Mouse (Mus musculus): Measurements from ENCODE around the gene Cdk9.
A peak's percentile ranks its signal among the peaks of the same experiment; 100 is the strongest.

Gene Cdk9

DNA sequence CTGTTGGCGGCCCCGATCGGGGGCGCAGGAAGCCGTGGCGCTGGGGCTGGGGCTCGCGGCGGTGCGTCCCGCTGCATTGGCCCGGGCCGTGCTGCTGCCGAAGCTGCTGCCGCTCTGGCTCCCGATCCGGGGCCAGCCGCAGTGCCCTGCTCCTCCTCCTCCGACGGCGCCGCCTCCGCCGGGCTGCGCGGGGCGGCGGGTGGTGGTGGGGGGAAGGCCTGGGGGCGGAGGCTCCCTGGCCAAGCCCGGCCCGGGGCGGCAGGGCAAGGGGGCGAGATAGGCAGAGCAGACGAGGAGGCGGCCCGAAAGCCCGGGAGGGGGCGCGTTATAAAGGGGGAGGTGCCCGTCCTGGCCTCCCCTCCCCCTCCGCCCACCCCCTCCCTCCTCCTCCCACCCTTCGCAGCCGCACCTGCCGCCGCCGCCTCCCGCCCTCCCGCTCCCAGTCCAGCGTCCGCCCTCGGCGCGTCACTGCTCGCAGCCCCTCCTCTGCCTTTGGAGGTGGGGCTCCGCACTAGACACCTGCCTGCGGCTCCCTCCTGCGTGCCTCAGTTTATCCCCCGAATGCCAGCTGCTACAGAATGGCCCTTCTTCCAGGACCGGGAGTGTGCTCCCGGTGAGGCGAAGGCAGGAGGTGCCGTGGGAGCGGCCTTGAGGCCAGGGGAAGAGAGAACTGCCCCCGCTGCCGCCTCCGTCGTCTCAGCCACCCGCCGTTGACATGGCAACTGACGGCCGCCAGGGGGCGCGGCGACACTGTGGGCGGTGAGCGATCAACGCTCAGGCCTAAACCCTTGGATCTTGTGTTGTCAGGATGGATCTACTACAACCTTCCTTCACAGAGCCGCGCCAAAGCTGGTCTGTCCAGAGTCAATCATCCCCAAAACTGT is at the start of gene Cdk9:
Cdk9 (minus strand) TSS at position 143 of the 884 bp plus-strand sequence.
- DNase-seq (ENCODE audit: low read depth) = peak; percentile 92

DNA sequence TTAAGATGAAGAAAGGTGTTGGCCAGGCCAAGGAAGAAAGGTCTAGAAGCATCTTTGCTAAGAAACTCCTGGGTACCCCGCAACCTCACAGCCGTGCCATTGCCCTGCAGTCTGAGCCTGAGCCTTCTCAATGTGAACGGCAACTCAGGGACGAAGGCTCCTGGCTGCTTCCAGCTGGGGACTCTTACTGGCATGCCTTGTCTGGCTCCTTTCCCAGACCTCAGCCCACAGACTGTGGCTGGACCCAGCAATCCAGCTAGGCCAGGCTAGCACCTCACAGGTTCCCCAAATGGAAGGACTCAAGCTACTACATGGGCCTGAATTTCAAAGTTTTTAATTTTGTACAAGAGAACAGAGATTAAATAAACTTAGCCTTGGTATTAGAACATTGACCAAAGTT is 49.0 kb upstream of the Cdk9 start:
- no peak for DNase-seq (ENCODE audit: low read depth)

DNA sequence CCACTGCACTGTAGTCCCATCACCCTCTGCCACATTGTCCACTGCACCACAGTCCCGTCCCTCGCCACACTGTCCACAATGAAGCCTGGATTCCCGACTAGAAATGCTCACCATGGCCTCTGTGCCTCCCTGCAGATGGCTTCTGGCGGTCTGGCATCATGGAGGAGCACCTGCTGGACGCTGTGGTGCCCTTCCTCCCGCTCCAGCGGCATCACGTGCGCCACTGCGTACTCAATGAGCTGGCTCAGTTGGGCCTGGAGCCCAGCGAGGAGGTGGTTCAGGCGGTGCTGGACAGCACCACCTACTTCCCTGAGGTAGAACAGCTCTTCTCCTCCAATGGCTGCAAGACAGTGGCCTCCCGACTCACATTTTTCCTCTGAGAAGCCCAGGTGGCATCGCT is 48.5 kb upstream of the Cdk9 start:
- no peak for DNase-seq (ENCODE audit: low read depth)

DNA sequence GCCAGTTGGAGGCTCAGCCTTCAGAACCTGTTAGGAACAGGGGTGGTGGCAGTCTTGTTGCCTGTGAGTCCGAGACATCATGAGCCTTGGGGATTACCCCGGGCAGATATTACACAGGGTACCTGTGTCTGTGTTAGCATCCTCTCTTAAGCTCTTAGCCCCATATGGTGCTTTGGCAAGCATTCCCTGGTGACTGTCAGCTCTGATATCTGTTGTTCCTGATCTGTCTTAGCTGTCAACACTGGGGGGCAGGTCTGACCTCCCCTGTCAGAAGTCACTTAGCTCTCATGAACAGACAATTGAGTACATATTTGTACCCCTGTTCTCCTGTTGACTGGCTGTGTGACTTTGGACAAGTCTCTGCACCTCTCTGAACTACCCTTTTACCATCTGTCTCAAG is 46.1 kb upstream of the Cdk9 start:
- no peak for DNase-seq (ENCODE audit: low read depth)

DNA sequence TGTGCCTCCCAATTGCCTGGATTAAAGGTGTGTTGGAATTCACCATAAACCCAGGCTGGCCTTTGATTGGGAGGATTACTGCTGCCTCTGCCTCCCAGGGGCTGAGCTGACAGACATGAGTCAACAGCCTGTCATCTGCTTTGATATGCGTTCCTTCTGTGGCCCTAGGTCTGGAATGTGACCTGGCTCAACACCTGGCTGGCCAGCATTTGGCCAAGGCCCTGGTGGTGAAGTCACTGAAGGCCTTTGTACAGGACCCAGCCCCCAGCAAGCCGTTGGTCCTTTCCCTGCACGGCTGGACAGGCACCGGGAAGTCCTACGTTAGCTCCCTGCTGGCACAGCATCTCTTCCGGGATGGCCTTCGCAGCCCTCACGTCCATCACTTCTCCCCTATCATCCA is 45.6 kb upstream of the Cdk9 start:
- no peak for DNase-seq (ENCODE audit: low read depth)

DNA sequence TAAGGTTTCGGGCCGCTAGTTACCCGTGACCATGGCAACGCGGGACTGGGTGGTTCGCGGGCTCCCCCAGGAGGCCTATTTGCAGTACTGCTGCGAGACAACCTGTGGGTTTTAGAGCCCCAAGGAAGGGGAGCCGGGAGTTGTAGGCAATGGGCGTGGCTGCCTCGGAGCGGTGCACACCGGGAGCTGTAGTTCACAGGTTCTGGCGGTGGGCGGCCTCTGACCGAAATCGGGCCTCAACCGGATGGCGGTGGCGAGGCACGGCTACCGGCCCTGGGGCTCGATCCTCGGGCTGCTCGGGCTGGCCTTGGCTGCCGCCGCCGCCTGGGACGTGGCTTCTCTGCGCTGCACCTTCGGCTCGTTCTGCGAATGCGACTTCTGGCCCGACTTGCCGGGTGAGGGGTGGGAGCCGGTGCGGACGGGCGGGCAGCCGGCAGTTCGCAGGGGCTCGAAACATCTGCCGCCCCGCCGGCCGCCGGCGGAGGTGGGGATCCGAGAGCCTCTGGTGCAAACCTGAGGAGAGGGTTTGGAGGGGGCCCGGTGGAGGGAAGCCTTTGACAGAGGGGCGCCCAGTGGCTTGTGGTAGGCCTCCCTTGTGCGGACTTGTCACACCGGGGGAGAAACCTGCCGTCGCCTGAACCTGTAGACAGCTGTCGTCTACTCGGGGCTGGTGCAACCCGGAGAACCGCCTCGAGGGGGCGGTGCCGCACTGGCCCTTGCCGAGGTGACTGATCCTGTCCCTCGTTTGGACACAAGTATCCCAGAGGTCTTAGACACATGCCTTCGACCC is 44.4 kb upstream of the Cdk9 start, which contains the start of gene Tor2a:
Tor2a (plus strand) TSS at position 179 of the 790 bp plus-strand sequence.
- DNase-seq (ENCODE audit: low read depth) = peak; percentile 98

DNA sequence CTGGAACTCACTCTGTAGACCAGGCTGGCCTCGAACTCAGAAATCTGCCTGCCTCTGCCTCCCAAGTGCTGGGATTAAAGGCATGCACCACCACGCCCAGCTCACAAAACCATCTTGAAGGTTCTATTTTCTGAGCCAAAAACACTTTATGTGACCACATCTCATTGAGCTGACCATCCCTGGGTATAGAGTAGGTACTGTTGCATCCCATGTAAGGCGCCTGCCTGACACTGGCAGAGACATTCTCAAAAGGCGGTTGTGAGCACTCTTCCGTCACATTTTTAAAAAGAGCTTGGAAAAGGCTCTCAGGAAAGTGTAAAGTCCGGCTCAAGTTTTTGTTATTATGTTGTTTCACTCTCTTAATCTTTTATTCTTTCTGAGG is 43.8 kb upstream of the Cdk9 start:
- no peak for DNase-seq (ENCODE audit: low read depth)

DNA sequence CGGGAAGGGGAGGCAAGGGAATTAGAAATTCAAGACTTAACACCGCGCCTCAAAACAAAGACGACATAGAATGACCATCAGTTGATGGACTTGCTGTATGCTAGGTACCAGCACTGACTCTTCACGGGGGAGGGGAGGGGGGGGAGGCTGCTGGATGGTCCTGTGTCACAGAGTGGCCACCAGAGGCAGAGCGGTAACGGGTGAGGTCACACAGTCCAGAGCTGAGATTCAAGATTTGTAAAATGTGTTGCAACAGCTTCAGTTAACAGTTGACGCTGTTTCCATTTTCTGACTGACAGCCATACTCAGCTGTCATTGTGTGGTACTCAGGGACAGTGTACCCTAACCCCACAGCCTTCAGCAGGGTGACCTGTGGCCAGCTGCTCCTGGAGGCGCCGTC is 39.3 kb upstream of the Cdk9 start:
- peak; percentile 40 for DNase-seq (ENCODE audit: low read depth)

DNA sequence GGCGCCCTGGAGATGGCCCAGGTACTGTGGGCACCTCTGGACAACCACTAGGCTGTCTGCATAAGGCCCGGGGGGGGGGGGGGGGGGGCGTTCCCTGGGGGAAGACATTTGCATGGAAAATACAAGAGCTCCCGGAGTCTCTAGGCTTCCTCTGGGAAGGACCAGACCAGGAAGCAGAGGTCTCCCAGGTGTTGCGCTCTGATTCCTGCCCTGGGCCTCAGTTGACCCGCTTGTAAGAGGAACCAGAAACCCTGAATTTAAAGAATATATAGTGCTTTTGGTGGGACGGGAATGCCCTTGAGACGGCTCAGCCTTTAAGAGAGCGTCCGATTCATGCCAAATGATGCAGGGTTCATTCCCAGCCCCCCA is 38.8 kb upstream of the Cdk9 start:
- DNase-seq (ENCODE audit: low read depth) = no peak

DNA sequence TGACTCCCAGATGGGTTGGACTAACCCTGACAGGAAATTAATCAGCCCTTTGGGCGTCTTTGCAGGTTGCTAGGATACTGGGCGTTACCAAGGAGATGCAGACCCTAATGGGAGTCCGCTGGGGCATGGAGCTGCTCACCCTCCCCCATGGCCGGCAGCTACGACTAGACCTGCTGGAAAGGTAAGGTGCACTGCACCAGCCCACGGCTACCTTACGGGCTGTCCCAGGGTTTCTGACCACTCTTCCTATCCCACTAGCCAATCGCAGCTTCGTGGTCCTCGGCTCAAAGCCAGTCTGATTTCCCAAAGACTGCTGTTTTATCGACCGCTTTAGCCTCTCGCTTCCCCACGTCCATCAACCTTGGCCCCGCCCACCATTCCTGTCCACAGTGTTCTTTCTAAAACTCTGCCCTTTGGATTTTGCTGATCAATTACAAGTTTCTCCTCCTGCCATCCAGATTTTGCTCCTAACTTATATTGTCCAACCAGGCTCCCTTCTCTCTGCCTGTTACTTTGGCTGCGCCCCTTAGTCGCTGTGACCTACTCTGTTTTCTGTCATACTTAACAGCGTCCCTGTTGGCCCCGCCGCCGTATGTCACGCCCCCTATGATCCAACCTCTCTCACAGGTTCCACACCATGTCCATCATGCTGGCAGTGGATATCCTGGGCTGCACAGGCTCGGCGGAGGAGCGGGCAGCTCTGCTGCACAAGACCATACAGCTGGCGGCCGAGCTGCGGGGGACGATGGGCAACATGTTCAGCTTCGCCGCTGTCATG is 38.2 kb upstream of the Cdk9 start:
- no peak for DNase-seq (ENCODE audit: low read depth)

DNA sequence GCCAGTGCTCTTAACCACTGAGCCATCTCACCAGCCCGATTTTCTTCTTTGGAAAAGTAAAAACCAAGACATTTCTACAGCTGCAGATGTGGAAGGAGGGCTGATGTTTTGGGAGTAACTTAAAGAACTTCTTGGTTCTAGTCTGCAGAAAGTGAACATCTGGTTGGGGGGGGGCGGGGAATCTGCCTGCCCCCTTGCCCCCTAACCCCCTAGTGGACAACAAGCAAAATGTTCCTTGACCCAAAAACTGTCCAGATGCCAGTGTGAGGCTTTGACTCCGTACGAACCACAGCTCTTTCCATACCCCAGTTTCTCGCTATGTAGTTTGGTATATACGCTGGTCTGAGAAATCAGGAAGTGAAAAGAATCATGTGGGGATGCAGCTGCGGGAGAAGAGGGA is 37.3 kb upstream of the Cdk9 start:
- no peak for DNase-seq (ENCODE audit: low read depth)

DNA sequence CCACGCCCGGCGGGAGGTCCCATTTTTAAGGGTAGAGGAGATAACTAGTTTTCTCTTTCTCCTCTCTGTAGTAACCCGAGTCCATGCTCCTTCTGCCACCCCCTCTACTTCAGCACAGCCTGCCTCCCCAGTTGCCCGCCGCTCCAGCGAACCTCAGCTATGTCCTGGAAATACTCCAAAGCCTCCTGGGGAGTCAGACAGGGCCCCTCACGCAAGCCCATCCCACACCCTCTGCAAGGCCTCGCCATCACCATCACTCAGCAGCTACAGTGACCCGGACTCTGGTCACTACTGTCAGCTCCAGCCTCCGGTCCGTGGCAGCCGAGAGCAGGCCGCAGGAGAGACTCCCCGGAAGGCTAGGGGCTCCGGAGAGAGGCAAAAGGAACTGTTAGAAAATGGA is 36.2 kb upstream of the Cdk9 start:
- no peak for DNase-seq (ENCODE audit: low read depth)

DNA sequence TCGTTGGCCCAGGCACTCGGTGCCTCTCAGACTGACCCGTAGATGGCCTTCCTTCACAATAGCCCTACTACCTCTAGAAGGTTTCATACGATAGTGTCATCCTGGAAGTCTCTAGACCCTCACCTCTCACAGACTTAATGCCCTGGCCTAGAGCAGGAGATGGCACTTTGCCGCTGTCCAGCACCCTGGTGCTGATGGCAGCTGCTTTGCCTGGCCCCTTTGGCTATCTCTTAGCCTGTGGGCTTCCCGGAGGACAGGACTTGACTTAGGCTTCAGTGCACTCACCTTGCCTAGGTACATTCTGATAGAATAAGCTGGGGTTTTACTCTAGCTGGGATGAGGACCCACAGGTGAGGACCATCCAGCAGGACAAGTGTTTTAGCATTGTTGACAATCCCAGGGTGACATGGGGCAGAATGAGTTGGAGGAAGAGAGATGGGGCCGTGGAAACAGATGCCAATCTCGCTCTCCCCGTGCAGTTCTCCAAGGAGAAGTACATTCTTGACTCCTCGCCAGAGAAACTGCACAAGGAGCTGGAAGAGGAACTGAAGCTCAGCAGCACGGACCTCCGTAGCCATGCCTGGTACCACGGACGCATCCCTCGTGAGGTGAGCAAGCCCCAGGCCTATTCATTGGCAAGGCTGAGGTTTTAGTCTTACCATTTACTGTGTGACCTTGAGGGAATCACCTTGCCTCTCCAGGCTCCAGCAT is 31.6 kb upstream of the Cdk9 start:
- no peak for DNase-seq (ENCODE audit: low read depth)

DNA sequence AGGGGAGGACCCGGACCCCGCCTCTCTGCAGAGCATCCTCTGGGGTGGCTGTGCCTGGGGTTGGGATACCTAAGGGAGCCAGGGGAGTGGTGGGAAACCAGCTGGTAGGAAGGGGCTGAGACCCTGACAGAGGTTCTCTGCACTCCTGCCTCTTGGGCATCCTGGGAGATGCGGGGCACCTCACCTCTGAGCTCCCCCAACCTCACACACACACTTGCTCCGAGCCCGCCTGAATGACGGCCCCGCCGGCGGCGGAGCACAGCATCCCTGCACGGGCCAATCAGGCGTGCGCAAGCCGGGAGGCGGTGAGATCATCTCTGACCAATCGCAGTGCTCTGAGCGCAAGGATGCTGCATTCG is 29.3 kb upstream of the Cdk9 start:
- no peak for DNase-seq (ENCODE audit: low read depth)

DNA sequence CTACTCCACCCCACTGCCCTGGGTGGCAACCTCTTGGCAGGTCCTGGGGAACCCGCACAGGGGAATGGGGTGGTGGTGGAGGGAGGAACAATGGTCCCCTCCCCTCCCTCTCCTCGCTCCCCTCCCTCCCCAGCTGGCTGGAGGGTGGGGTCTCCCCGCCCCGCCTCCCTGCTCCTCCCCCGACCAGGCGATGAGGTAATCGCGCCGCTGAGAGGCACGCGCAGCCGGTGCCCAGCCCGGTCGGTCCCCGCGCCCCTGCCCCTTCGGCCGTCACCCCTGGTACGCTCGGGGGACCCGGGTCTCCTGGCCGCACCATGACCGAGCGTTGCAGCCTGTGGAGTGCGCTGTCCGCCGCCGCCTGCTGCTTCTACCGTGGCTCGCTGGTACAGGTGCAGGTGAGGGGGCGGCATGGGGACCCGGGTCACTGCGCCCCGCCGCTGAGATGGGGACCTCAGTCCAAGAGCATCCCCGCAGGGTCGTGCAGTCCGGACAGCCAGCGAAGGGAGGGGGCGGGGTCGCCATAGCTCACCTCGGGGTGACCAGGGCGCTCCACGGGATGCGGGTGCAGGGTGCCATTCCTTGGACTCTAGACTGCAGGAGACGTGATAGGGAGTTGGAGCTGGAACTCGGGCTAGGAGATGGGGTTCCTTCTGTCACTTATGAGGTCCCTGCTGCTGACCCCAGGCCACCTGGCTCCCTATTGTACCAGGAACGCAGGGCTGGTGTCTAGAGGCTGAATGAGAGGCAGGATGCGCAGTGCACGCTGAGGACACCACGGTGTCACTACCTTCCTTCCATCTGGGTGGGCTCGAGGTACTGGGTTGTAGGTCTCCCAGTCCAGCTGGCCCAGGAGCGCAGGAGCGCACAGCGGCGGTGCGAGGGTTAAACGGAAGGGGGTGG is 28.6 kb upstream of the Cdk9 start:
- DNase-seq (ENCODE audit: low read depth) = no peak

DNA sequence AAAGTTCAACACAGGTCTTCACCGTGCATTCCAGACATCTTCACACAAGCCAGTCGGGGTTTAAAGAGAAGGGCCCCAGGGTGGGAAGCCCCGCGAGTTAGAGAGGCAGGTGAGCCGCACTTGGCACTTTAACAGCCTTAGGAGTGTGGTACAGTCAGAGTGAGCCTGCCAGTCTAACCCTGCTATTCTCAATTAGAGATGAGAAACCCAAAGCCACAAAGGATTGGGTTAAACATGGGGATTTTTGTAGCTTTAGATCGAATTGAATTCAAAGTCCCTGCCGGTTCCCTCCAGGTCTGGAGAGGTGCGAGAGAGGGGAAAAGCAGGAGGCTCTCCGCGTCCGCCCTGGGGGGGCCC is 28.0 kb upstream of the Cdk9 start, which contains the start of gene 6330409D20Rik:
6330409D20Rik (minus strand) TSS at position 101 of the 357 bp plus-strand sequence.
- no peak for DNase-seq (ENCODE audit: low read depth)

DNA sequence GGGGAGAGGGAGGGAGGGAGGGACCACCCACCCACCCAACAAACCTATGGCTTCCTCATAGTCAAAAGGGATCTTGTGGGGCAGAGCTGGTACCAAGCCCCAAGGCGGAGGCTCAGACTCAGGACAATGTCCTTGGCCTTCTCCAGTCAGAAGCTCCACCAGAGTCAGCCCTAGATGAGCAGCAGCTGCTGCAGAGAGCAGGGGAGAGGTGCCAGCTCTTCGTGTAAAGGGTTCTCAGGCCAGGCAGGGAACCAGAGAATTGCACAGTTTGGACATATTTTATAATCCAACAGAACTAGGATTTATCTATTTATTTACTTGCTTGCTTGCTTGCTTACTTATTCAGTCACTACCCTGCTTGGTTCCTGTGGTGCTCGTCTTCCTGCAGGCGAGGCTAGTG is 26.4 kb upstream of the Cdk9 start:
- DNase-seq (ENCODE audit: low read depth) = no peak

DNA sequence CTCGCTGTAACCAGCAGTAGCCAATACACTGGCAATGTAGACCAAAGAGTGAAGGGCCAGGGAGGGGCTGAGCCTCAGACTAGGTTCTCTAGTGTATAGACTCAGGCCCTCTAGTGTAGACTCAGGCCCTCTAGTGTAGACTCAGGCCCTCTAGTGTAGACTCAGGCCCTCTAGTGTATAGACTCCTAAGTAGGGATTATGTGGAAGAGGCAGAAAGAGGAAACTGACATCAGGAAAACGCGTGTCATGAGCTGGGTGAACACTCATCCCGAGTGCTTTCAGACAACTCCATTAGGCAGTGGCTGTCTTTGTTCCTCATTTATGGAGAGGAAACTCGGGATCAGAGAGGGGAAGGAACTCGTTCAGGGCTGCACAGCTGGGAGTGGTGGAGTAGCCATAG is 24.1 kb upstream of the Cdk9 start:
- peak; percentile 24 for DNase-seq (ENCODE audit: low read depth)

DNA sequence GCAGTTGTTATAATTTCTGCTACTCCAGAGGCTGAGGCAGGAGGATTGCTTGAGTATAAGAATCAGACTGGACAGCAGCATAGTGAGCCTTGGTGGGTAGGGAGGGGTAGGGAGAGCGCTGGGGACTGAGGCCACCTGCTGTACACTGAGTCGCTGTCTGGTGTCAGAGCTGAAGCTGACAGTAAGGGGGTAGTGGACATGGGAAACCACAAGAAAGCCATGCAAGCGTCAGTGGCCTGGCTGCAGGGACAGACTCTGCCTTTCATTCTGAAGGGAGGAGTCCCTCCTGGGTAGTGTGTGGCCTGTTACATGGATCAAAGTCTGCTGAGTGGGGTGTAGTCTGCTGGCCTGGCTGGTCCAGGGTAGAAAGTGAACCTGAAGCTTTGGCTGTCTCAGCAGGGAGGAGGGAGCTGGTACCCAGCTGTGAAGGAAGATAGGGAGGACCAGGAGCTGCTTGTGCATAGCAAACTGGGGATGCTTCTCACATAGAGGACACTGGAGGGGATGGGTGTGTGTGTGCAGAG is 23.5 kb upstream of the Cdk9 start:
- peak; percentile 66 for DNase-seq (ENCODE audit: low read depth)

DNA sequence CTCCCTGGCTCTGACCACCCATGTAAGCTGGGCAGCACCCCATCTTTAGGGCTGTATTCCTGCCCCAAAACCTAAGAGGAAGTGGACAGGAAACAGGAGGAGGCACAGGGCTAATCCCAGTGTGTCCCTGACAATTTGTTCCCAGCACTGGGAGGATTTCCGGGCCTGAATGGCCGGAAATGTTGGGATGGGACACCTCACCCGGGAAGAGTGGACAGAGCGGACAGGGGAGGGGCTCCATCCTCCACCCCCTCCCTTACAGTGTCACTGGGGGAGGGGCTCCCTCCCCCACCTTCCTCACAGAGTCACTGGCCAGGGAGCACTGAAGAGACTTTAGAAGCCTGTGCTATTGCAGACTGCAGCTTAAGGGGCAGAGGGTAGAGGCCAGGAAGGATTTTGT is 22.1 kb upstream of the Cdk9 start:
- DNase-seq (ENCODE audit: low read depth) = no peak

DNA sequence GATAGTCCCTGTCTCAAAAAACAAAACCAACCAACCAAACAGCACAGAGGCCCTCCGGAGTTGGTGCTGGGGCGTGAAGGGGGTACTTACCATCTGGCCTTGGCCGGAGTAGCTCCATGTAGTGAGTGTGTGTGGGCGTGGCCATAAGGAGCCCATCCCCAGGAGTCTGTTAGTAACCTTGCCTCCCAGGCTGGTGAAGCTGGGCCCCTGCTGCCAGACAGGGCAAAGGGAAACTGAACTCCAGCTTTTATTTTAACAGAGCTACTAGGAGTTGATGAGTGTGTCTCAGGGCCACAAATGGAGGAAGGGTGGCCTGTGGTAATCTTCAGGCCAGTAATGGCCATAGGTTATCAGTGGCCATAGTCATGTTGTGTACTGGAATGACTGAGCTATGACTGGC is 21.6 kb upstream of the Cdk9 start:
- no peak for DNase-seq (ENCODE audit: low read depth)

Data from 416B (cell line).